Mouse (Mus musculus) 3T3-L1 (cell line): ENCODE data around the gene Prr27.

ENCODE experiments used
- DNase-seq: peaks from one replicate; pipeline ENCODE4 v3.0.0-alpha.2; 2015; ENCODE audit warnings: low read depth, low spot score

Prr27 gene

DNA sequence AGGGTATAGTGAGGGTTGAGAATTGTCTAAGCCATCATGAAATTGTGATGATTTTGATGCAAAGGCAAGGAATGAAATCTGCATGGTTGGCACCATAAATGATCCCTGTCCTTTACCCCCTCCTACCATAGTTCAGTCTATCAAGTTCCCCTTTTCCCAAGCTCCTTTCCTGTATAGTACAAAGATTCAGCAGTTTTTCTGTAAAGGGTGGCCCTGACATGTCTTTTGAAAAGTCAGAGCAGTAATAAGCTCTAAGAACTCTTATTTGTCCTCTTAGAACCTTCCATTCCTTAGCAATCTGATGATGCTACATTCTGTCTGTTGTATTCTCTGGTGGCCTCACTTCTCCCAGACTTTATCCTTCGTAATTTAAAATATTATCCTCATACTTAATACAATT lies at the start of gene Prr27:
Gene Prr27 (plus strand): TSS at position 301 of the 400 bp plus-strand sequence.
- no peak for DNase-seq

DNA sequence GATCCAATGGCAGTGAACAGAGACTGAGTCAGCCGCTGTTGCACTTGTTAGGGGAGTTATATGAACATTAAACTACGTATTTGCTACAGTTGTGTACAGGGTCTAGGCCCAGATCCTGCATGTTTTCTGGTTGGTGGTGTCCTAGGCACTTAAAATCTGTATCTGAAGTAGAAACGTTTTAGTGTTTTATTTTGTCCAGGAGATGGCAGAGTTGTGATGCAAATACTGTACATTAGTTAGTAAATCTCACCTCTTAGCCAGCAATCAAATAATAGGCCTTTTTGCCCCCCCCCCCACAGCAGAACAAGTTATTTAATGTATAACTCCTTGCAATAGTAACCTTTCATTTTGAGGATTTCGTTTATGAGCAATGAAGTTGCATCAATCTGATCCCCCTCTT lies 42.8 kb upstream of the Prr27 start:
- no peak for DNase-seq

DNA sequence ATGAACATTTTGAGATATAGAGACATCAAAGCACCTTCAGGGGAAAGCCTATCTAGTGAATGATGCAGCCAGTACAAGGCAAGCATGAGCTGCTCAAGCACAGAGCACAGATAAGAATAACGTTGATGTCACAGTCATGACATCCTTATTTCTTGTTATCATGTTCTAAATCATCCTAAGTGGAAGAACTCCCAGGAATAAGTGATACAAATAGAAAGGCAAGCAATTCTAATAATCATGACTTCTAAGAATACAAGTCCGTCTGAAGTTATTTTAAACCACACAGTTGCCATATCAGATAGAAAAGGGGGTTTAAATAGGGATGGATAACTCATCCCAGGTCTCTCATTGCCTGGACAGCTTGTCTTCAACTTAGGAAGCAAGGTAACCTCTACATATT lies 17.7 kb upstream of the Prr27 start, which contains the start of gene Csn1s2b:
Gene Csn1s2b (plus strand): TSS at position 301 of the 400 bp plus-strand sequence.
- no peak for DNase-seq

DNA sequence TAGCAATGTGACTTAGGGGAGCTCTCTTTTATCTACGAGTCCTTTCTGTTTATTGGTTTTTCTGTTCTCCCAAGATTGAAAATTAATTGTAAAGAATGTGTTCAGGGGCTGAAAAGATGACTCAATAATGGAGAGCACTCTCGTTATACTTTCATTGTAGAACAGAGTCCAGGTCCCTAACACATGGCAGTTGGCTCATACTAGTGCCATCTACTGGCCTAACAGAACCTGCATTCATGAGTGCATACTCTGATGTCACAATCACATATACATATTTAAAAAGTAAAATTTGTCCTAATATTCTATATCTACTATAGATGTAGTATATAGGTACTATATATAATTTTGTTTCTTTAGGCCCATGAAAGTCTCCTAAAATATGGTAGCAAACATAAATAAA lies 16.2 kb upstream of the Prr27 start:
- no peak for DNase-seq

DNA sequence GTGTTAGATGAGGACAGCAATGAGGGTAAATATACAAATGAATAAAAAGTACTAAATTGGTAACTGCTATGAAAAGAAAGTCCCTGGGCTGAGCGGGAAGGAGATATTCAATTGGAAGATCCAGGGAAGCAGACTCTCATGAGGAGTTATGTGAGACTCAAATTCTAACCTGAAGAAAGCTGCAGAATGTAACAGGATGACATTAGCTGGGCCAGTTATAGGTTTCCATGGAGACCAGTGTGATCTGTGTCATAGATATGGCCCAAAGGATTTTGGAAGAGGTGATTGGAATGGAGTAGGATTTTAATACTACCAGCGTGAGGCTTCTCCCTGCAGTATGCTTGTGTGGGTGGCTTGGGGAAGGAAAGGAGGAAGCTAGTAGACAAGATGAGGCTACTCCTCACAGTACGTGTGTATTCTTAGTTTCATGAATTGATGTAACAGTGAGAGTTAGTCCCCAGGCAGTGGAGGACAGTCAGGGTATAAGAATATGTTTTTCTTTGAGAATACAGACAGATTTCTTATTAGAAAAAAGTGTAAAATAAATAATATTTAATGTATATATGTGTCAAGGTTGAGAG lies 29.7 kb downstream of the Prr27 start:
- DNase-seq, result no peak

DNA sequence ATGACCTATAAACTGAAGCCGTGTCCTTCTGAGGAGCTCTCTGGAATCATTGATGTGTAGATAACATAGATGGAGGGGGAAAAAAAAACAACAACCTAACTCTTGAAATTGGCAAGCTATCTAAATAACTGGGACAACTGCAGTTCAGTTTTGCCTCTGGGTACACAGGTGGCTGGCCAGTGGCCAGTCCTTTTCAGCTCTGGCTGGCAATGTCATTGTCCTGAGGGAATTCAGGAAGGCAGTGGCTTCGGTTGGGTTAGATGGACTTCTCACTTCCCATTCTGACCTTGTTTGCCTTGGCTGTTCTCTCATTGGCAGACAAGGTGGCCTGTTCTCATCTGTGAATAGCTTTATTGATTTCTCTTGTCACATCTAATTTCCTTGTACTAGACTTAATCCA lies 44.6 kb downstream of the Prr27 start:
- no peak for DNase-seq

DNA sequence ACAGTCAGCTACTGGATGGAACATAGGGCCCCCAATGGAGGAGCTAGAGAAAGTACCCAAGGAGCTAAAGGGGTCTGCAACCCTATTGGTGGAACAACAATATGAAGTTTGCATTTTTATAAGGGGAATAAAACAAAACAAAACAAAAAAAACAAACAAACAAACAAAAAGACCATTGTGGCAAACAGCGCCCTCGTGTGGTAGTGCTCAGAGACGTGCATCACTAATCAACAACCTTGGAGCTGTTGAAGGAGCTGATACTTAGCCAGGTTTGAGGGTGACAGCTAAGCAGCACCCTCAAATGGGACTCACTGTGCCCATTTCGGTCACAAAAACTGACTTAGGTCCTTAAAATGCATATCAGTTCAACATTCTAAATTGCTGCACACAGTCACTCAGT lies 45.9 kb downstream of the Prr27 start:
- peak; percentile 5 for DNase-seq

DNA sequence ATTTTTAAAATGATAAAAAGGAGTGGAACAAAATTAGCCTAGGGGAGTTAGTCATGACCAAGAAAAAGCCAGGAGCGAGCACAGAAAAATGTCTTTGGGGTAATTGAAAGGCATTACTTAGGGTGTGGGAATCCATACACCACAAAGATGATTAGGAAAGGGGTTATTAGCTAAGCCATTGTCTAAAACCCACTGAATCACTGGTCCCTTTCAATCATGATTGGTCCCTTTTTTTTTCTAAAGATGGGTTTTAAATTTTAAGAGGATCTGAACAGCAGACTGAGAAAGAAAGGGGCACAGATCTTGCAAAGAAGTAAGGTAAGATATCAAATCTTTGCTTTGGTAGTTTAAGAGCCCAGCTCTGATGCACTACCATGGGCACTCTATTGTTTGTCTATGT lies 59.2 kb downstream of the Prr27 start, which contains the start of gene Odam:
Gene Odam (plus strand): TSS at position 301 of the 400 bp plus-strand sequence.
- no peak for DNase-seq
